Mouse (Mus musculus): Measurements from ENCODE around the gene Irf2.

Irf2 gene

DNA sequence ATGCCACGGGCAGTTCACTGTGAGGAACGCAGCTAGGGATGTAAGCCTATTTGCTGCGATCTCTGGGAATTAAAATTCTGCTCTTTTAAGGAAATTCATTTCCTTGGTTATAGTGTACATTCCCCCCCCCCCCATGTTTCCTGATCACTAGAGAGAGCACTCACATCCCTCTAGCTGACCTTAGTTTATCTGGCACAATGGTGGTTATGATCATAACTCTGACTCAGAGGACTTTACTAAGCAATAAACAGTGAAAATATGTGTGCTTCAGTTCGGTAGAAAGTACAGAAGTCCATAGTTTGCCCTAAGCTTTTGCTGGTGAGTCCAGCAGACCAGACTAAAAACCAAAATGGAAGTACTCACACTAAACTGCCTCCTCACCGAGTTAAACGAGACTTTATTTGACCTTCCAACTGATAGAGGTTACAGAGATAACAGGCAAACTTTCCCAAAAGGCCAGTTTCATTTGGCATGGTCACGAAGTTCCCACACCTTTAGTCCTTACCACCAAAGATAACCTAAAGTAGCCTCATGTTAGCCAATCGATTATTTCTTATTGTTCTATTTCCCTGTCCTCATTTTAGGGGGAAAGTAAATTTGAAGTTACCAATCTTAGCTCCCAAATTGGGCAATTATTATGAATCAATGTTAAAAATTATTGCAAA, 142.4 kb downstream of the Irf2 start:
- no peak for DNase-seq (ENCODE audit: low spot score)

DNA sequence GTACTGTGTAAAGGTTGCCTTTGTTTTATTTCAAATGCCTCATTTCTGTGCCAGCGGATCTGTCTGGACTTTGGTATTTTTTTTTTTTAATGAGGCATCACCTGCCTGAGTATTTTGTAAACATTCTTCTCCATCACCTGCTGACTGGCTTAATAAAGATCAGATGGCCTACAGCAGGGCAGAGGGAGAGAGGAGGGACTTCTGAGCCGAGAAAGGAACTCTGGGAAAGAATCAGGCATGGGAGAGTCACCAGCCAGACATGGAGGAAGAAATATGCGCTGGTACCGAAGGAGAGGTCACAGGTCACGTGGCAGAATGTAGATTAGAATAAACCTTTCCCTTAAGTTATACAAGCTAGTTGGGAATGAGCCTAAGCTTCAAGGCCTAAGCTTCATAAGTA, 143.2 kb downstream of the Irf2 start:
- no peak for DNase-seq (ENCODE audit: low spot score)

DNA sequence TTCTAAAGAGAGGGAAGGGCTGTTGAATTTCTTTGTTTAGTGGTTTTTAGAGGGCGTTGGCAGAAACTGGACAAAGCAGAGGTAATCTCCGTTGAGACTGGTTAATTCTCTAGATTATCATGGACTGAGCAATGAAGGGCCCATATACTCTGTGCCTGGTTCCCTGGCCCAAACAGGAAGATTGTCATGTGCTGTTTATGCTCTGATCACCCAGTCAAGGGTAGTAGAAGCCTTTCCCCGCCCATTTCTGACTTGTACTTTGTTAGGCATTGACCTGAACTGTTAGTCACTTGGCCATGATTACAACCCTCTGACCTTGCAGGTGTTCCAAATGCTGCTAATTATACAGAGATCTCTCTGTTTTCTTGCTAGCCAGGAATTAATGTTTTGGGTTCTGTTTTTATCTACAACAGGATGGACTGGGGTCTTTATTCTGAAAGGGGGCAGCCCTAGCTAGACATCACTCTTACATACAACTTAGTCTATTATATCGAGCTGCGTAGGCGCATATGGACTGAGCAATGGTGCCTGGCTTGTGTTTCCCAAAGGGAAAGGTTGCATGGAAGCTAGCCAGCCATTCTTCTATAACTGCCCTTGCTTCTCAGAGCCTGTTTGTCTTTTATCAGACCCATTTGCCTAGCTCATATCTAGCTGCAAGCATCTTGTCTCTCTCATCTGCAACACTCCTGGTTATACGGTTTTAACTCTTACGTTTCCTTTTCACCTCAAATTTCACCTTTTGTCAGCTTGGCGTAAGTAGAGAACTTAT, 143.9 kb downstream of the Irf2 start:
- no peak for DNase-seq (ENCODE audit: low spot score)

DNA sequence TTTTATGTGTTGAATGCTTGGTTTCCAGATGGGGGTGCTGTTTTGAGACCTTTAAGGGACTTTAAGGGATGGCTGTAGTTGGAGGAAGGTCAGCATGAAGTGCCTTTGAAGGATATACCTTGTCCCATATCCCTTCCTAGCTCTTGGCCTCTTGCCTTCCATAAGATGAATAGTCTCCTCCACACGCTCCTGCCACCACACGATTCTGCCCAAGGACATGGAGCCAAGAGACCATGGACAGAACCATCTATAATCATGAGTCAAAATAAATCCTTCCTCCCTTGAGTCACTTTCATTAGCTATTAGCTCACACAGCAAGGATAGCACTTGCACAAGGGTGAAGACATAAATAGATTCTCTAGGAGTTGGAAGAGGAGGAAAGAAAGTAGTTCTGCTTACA, 146.3 kb downstream of the Irf2 start:
- no peak for DNase-seq (ENCODE audit: low spot score)

DNA sequence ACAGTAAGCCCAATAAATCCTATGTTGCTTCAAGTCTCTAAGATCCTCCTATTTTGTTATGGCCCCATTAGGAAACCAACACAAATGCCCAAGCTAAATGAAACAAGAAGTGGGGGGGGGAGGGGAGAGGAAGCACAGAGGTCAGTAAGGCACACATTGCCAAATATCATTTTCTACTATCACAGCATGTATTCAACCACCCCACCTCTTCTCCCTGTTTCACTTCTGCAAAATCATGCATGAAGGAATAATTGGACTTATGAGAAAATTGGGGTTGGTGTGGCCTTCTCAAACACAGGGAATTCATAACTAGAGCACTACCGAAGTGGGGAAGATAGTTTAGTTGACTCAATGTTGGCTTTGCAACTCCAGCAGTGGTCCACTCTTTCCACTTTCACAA, 146.7 kb downstream of the Irf2 start:
- DNase-seq (ENCODE audit: low spot score): no peak

DNA sequence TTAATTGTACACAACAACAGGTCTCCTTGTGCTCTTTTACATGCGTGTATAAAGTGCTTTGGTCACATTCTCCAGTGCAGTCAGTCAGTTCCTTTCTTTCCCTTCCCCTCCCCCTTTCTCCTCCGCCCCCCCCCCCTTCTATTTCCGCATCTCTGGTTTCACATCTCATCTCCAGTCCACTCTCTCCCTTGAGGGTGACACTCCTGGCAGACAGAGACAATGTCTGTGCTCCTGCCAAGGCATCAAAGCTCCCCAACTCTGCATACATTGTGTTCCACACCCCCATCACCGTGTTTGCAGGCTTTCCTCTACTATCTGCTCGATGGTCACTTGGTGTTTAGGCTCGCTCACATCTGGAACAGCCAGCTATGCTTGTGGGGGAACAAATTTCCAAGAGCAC, 147.9 kb downstream of the Irf2 start:
- no peak for DNase-seq (ENCODE audit: low spot score)

DNA sequence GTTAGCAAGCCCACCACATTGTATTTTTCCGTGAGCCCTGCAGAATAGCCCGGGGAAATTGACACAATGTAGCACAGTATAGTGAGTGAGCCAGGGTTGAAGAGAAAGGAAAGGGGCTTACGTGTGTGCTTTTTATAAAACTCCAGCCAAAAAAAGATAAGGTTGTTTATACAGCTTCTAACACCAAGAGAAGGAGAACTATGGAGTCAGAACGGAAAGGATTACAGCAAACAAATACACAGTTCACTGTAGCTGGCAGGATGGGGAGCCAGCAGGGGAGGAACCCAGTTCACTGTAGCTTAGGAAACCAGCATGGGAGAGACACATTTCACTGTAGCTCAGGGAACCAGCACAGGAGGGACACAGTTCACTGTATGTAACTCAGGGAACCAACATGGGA, 149.0 kb downstream of the Irf2 start:
- DNase-seq (ENCODE audit: low spot score): no peak

DNA sequence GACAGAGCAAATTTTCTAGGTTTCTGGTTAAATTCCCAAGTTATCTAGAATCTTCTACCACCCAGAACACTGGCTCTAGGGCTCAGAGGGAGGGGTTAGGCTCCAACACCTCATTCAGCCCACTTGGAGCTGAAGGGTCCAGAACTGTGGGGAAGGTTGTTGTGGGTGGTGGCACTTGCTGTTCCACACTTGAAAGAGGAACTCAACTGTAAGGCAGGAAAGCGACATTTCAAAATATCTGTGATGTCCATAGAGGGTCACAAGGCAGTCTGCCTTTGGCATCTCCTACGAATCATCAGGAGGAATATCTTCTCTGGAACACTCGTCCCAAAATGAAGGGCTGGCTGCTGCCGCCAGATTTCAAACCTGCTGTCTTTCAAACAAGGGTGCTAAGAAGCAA, 150.7 kb downstream of the Irf2 start:
- no peak for DNase-seq (ENCODE audit: low spot score)

DNA sequence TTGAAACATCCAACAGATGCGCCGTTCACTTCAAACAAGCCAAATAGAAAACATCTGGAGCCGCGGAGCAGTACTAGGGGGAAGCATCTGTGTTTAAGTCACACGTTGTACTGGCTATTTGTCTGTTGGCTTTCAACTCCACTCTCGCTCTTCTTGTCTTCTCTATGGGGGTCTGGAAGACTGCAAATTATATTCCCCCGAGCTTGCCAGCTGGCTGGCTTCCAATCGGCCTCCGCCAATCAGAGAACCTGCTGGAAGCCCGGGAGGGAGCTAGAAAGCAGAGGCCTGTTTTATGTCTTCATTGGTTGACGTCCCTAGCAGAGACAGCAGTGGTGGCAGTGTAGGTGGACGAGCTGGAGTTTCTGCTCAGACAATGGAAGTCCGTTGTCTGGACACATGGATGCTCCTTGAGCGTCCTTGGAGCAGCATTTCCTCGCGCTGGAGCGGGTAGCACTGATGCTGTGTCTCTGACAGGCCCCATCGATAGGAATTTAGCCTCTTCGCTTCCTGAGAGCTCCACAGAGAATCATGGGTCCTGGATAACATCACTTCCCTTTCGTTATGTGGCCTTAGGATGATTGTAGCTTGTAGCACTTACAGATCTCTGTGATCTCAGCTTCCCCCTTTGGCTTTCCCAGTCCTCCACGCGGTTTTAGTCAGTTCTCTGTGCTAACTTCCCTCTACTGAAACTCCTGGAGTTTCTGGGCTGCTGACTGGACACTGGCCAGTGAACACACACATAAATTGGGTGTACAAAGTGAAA, 153.2 kb downstream of the Irf2 start:
- DNase-seq (ENCODE audit: low spot score): no peak

DNA sequence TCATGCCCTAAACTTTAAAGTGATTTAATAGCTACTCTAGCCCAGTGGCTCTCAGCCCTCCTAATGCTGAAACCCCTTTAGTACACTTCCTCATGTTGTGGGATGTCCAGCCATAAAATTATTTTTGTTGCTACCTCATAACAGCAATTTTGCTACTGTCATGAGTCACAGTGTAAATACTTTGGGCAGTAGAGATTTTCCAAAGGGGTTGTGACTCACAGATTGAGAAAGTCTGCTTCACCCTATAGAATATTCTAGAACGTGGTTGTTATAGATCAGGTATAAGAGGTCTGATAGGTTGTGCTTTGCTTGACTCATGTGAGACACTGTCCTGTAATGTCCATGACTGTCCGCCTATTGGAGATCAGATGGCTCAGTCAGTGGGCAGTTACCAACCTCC, 154.9 kb downstream of the Irf2 start:
- no peak for DNase-seq (ENCODE audit: low spot score)

DNA sequence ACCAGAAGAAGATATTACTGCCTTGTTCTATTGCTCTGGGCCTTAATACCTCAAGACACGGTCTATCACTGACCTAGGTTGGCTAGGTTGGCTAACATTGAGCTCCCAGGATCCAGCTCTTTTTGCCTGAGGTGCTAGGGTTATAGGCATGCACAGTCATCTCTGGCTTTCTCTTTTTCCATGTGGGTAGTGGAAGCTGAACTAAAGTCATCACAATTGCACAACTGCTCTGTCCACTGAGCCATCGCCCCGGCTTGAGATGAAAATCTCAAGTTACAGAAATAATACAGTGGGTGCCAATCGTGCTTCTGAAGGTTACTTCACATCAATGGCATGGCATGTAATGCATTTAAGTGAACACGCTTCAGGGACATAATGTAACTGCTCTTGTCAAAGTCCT, 156.5 kb downstream of the Irf2 start:
- no peak for DNase-seq (ENCODE audit: low spot score)

DNA sequence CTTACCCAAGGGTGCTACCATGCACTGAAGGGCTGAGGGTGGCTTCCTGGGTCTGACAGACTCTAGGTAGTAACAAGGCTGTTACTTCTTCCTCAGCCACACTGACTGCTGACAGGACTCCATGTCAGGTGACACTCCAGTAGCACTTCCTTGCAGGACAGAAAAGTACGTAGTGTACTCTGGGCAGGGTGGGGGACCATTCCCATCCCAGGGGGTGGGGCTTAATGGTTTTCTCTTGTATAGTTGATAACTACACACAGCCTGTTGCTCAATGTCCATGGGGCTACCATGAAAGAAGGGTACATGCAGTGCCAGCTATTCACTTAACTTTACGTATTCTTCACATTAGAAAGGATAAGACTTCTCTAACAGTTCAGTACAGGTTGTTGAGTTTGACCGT, 157.2 kb downstream of the Irf2 start:
- DNase-seq (ENCODE audit: low spot score): no peak
